Comparison of ENCODE assay signal across 20 mouse cellular contexts in genomic region chr7:99699106-99699505, GRCm38 (mm10). TPM values are rescaled to one million over a fixed set of nuclear protein-coding genes. Genes with fewer than 3 reads are reported as not detected.
DNase-seq lines count a peak whose midpoint lies in the region; ATAC-seq and TF ChIP-seq lines count a peak whose summit lies in the region.
"Had no signal": no experiment of that assay in that cellular context is flagged by ENCODE, and none has a peak within 500 bp of the region (broad histone marks: within the 10 kb centered on the region; RNA-seq: fewer than 3 reads in every experiment).

No protein-coding gene starts in this region.

- intact Hi-C loops in heart, postnatal 10 days (cut with DNase I) = no loop called here

- H3K4me2 ChIP-seq in kidney, postnatal 0 days (ENCODE audit: low read length) = no peak overlapping the region
- no peak overlapping the region for H3K4me2 ChIP-seq in intestine, postnatal 0 days (replicated peaks; ENCODE audit: low read depth)
- H3K4me2 ChIP-seq in midbrain, embryonic 16.5 days (ENCODE audit: low read length) = no peak overlapping the region
- no peak overlapping the region for H3K4me2 ChIP-seq in forebrain, postnatal 0 days (ENCODE audit: low read depth)
- H3K4me2 ChIP-seq: limb, embryonic 12.5 days; midbrain, embryonic 13.5 days had no signal

- H3K27ac ChIP-seq in kidney, postnatal 0 days = peak overlapping the region; percentile 70; the same call in 1 of the 2 replicates
- H3K27ac ChIP-seq in intestine, postnatal 0 days (ENCODE audit: low read depth, low read length) = peak overlapping the region; percentile 46; the same call in 1 of the 2 replicates
- H3K27ac ChIP-seq in midbrain, embryonic 16.5 days (ENCODE audit: low read length) = no peak overlapping the region
- no peak overlapping the region for H3K27ac ChIP-seq in forebrain, postnatal 0 days (ENCODE audit: low read depth, low read length)
- H3K27ac ChIP-seq: heart, embryonic 10.5 days; limb, embryonic 12.5 days; midbrain, embryonic 13.5 days had no signal

- no peak overlapping the region for H3K9ac ChIP-seq in kidney, postnatal 0 days (ENCODE audit: low read depth, low read length)
- no peak overlapping the region for H3K9ac ChIP-seq in intestine, postnatal 0 days (ENCODE audit: low read depth, low read length)
- H3K9ac ChIP-seq in midbrain, embryonic 16.5 days (ENCODE audit: low read depth, low read length) = no peak overlapping the region
- no peak overlapping the region for H3K9ac ChIP-seq in forebrain, postnatal 0 days
- H3K9ac ChIP-seq: limb, embryonic 12.5 days; liver, postnatal 0 days; midbrain, embryonic 13.5 days had no signal

- H3K4me1 ChIP-seq in kidney, postnatal 0 days (replicated peaks; ENCODE audit: insufficient read depth, low read length) = no peaks in the 10 kb centered on the region
- H3K4me1 ChIP-seq in intestine, postnatal 0 days (replicated peaks; ENCODE audit: control insufficient read depth, insufficient read depth, low read length) = 0 out of 2 replicates have a peak, but pooled peaks cover 12% of the 10 kb centered on the region
- H3K4me1 ChIP-seq in midbrain, embryonic 16.5 days (ENCODE audit: control insufficient read depth, insufficient read depth, low read length) = no peaks in the 10 kb centered on the region
- H3K4me1 ChIP-seq in forebrain, postnatal 0 days (ENCODE audit: insufficient read depth) = no peaks in the 10 kb centered on the region
- H3K4me1 ChIP-seq: limb, embryonic 12.5 days had no signal

- 34% methylated on average over 3 of the region's 3 CpGs for WGBS in kidney, postnatal 0 days
- 64% methylated on average over 3 of the region's 3 CpGs for WGBS in intestine, postnatal 0 days
- WGBS in midbrain, embryonic 16.5 days = 67% methylated on average over 3 of the region's 3 CpGs
- WGBS in forebrain, postnatal 0 days = 59% methylated on average over 3 of the region's 3 CpGs

- H3K36me3 ChIP-seq in kidney, postnatal 0 days (ENCODE audit: insufficient read depth, low read length) = no peaks in the 10 kb centered on the region
- H3K36me3 ChIP-seq in intestine, postnatal 0 days (ENCODE audit: control insufficient read depth, insufficient read depth) = no peaks in the 10 kb centered on the region; the same call in 1 of the 2 replicates
- H3K36me3 ChIP-seq in midbrain, embryonic 16.5 days (ENCODE audit: control insufficient read depth, insufficient read depth, low read length) = no peaks in the 10 kb centered on the region
- H3K36me3 ChIP-seq in forebrain, postnatal 0 days (ENCODE audit: insufficient read depth) = no peaks in the 10 kb centered on the region
- H3K36me3 ChIP-seq: heart, embryonic 10.5 days; limb, embryonic 12.5 days; midbrain, embryonic 13.5 days had no signal

- TF ChIP-seq CTCF in kidney, postnatal 0 days (IDR thresholded peaks at IDR 0.05; ENCODE audit: low read depth) = no peak
- TF ChIP-seq CTCF in brain, embryonic 14.5 days (IDR thresholded peaks at IDR 0.05; ENCODE audit: borderline replicate concordance, extremely low read depth, insufficient read depth, insufficient read length) = no peak
- no peak for TF ChIP-seq CTCF in intestine, postnatal 0 days (IDR thresholded peaks at IDR 0.05; ENCODE audit: low read depth)
- no peak for TF ChIP-seq CTCF in forebrain, postnatal 0 days (IDR thresholded peaks at IDR 0.05; ENCODE audit: low read depth)

- no peak overlapping the region for H3K4me3 ChIP-seq in kidney, postnatal 0 days (replicated peaks; ENCODE audit: low read depth, low read length)
- H3K4me3 ChIP-seq in intestine, postnatal 0 days (ENCODE audit: low read depth, low read length) = no peak overlapping the region
- H3K4me3 ChIP-seq in midbrain, embryonic 16.5 days (ENCODE audit: low read depth, low read length) = no peak overlapping the region
- H3K4me3 ChIP-seq in forebrain, postnatal 0 days (ENCODE audit: low read depth, low read length) = no peak overlapping the region
- H3K4me3 ChIP-seq: heart, embryonic 10.5 days; limb, embryonic 12.5 days; midbrain, embryonic 13.5 days had no signal

- H3K9me3 ChIP-seq in kidney, postnatal 0 days (replicated peaks; ENCODE audit: low read length) = no peaks in the 10 kb centered on the region
- H3K9me3 ChIP-seq in intestine, postnatal 0 days (ENCODE audit: control insufficient read depth) = no peaks in the 10 kb centered on the region
- H3K9me3 ChIP-seq in midbrain, embryonic 16.5 days (replicated peaks; ENCODE audit: control insufficient read depth, low read length, poor library complexity, severe bottlenecking) = no peaks in the 10 kb centered on the region
- no peaks in the 10 kb centered on the region for H3K9me3 ChIP-seq in forebrain, postnatal 0 days (ENCODE audit: low read length)
- H3K9me3 ChIP-seq: heart, embryonic 10.5 days; limb, embryonic 12.5 days; midbrain, embryonic 13.5 days had no signal

- TF ChIP-seq POLR2A in brain, embryonic 14.5 days (IDR thresholded peaks at IDR 0.05; ENCODE audit: borderline replicate concordance, extremely low read depth, insufficient read depth, insufficient read length, poor library complexity, severe bottlenecking) = no peak

- DNase-seq in heart, adult 11 months = peak; percentile 86
- no peak for DNase-seq in heart, postnatal 10 days
- peak; percentile 48 for DNase-seq in kidney, postnatal 0 days (ENCODE audit: low spot score)
- no peak for DNase-seq in kidney, postnatal 36 days
- DNase-seq in brain, embryonic 14.5 days (ENCODE audit: low read depth) = peak; percentile 12
- DNase-seq in forebrain, postnatal 0 days = no peak
- DNase-seq: B cell, adult 2 months; liver, postnatal 0 days; right cerebral cortex, adult 18-20 months had no signal

- H3K27me3 ChIP-seq in kidney, postnatal 0 days (ENCODE audit: insufficient read depth, low read length) = no peaks in the 10 kb centered on the region
- no peaks in the 10 kb centered on the region; the same call in 1 of the 2 replicates for H3K27me3 ChIP-seq in intestine, postnatal 0 days (replicated peaks; ENCODE audit: control insufficient read depth, insufficient read depth, low read length)
- no peaks in the 10 kb centered on the region for H3K27me3 ChIP-seq in midbrain, embryonic 16.5 days (ENCODE audit: control insufficient read depth, insufficient read depth, low read depth, low read length)
- H3K27me3 ChIP-seq in forebrain, postnatal 0 days (ENCODE audit: insufficient read depth, low read length) = no peaks in the 10 kb centered on the region
- H3K27me3 ChIP-seq: midbrain, embryonic 13.5 days had no signal

- ATAC-seq in kidney, postnatal 0 days (replicated peaks; ENCODE audit: low FRiP score, low read depth) = no peak
- no peak for ATAC-seq in intestine, postnatal 0 days
- no peak for ATAC-seq in midbrain, embryonic 16.5 days
- ATAC-seq in forebrain, postnatal 0 days = no peak
- ATAC-seq: liver, postnatal 0 days; midbrain, embryonic 13.5 days had no signal

RNA-seq across cellular contexts. Expression of gene Slco2b1, which starts 12.0 kb away (rescaled TPM):
- 1 to 10 TPM; 8.0 to 8.7 TPM for total RNA-seq in heart, postnatal 10 days (2021)
- 4.0 and 4.3 TPM in 2 replicates for polyA plus RNA-seq in kidney, postnatal 0 days (2015; fragmentation: Nextera tagmentation; extraction: Ambion mirVana)
- 6.5 and 7.9 TPM in 2 replicates for polyA plus RNA-seq in brain, embryonic 14.5 days (2012; rRNA removed)
- 2.2 and 3.2 TPM in 2 replicates for polyA plus RNA-seq in intestine, postnatal 0 days (2015; fragmentation: Nextera tagmentation; extraction: Ambion mirVana)
- polyA plus RNA-seq in midbrain, embryonic 16.5 days (2015; fragmentation: Nextera tagmentation; extraction: Ambion mirVana) = 5.9 and 6.5 TPM in 2 replicates
- 10.8 and 10.9 TPM in 2 replicates for total RNA-seq in forebrain, postnatal 0 days (2014; rRNA removed)
- polyA plus RNA-seq in forebrain, postnatal 0 days (2015; fragmentation: Nextera tagmentation; extraction: Ambion mirVana) = 5.9 and 6.7 TPM in 2 replicates

RNA-seq across cellular contexts. Expression of gene Olfr520, which starts 31.0 kb away (rescaled TPM):
- under 1 TPM in 1 of 2 experiments, not detected in 1; 0.31 TPM for total RNA-seq in heart, postnatal 10 days (2021)
- polyA plus RNA-seq in kidney, postnatal 0 days (2015; fragmentation: Nextera tagmentation; extraction: Ambion mirVana) = not detected in 2 replicates
- 0.08 TPM in 1 of 2 replicates, not detected in the other for polyA plus RNA-seq in brain, embryonic 14.5 days (2012; rRNA removed)
- not detected in 2 replicates for polyA plus RNA-seq in intestine, postnatal 0 days (2015; fragmentation: Nextera tagmentation; extraction: Ambion mirVana)
- not detected in 2 replicates for polyA plus RNA-seq in midbrain, embryonic 16.5 days (2015; fragmentation: Nextera tagmentation; extraction: Ambion mirVana)
- not detected in 2 replicates for total RNA-seq in forebrain, postnatal 0 days (2014; rRNA removed)
- not detected in 2 replicates for polyA plus RNA-seq in forebrain, postnatal 0 days (2015; fragmentation: Nextera tagmentation; extraction: Ambion mirVana)
- total RNA-seq: adrenal gland, postnatal 36 days; ES-E14; layer of hippocampus, postnatal 25 days had no signal
- polyA plus RNA-seq: intestine, embryonic 14.5 days; limb, embryonic 12.5 days; liver, postnatal 0 days; midbrain, embryonic 13.5 days; neural tube, embryonic 11.5 days; thymus, postnatal 0 days had no signal

Comparison
In these comparisons a context has a peak if more than half of its experiments do, and no peak if none do; other contexts are left out.
1. DNase-seq: peak in heart, adult 11 months (single experiment), kidney, postnatal 0 days (single experiment) and brain, embryonic 14.5 days (single experiment); none in heart, postnatal 10 days (0 of 2), kidney, postnatal 36 days (0 of 2) and forebrain, postnatal 0 days (single experiment).
2. H3K27ac ChIP-seq: peak in kidney, postnatal 0 days (single experiment) and intestine, postnatal 0 days (single experiment); none in midbrain, embryonic 16.5 days (single experiment) and forebrain, postnatal 0 days (single experiment).